Mouse (Mus musculus): ENCODE measurements around the gene Cxadr.

- TF ChIP-seq MXI1 (IDR thresholded peaks at IDR 0.05; ENCODE audit: low read depth, low read length): no peak
- no peak for TF ChIP-seq POLR2A (IDR thresholded peaks at IDR 0.05; ENCODE audit: control insufficient read depth in 1 of 2, insufficient read depth in 1 of 2, low read depth in 1 of 2, low read length in 2 of 2, poor library complexity in 1 of 2)
- TF ChIP-seq CTCF (IDR thresholded peaks at IDR 0.05 in 2 of 3, conservative IDR thresholded peaks at IDR 0.05 in 1 of 3; ENCODE audit: control insufficient read depth in 1 of 3, insufficient read depth in 1 of 3, low read depth in 2 of 3, low read length in 3 of 3, poor library complexity in 1 of 3, severe bottlenecking in 1 of 3): no peak
- no peak for TF ChIP-seq EP300 (IDR thresholded peaks at IDR 0.05; ENCODE audit: low read depth in 1 of 2, low read length in 2 of 2)
- no peak for TF ChIP-seq POLR2AphosphoS5 (IDR thresholded peaks at IDR 0.05; ENCODE audit: borderline replicate concordance, low read depth, low read length)
- TF ChIP-seq HCFC1 (IDR thresholded peaks at IDR 0.05; ENCODE audit: low read depth, low read length): no peak
- TF ChIP-seq ZMIZ1 (IDR thresholded peaks at IDR 0.05; ENCODE audit: low read depth, low read length): no peak
Observed at GRCm38 (mm10) chr16:78313135-78313887, 12.0 kb downstream of the Cxadr start.
